Mouse (Mus musculus): ENCODE results near the gene Kifc3.
"Not testable (repeated sequence)": the region's sequence is repeated elsewhere in the genome, so short reads cannot be mapped to it uniquely, and the experiment has no call there.

Kifc3 gene

DNA sequence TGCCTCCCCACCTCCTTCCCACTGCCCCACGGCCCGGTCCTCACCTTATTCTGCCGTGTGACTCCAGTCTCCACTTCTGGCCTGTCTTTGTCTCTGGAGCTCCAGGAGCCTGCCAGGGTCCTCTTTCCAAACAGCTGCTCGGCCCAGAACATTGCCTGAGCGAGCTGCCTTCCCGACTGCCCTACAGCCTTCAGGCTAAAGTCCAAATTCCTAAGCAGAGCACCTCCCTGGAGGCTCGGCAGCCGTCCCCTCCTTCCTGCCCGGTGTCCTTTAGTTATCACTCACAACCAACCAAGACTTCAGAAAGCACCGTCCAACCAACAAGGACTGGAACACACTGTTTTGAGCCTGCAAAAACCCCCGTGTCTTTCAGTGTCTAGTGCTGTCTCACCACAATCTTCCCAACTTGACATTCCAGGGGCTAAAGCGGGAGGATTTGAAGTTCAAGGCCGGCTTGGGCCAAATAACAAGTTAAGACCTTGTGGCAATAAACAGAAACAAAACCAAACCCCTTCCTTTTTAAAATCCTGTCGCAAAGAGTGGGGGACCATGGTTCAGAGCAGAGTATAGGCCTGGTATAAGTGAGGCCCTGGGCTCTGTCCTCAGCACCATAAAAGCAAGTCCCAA is at the start of gene Kifc3:
Gene Kifc3, minus strand, starts transcription at position 164 of the 627 bp plus-strand sequence.
- peak; percentile 91 for DNase-seq

DNA sequence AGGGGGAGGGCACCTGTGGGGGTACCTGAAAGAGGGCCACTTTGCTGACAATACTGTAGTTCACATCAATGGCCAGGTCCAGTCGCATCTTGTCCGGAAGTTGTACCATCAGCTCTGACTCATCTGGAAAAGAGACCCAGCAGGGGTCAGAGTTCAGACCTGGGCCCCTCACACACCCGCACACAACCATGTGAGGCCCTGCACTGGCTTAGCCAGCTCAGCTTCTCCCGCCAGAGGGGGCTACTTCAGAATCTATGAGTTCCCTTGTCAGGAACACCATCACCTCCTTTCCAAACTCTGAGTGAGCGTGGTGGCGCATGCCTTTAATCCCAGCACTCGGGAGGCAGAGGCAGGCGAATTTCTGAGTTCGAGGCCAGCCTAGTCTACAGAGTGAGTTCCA is 49.4 kb upstream of the Kifc3 start:
- DNase-seq, result no peak

DNA sequence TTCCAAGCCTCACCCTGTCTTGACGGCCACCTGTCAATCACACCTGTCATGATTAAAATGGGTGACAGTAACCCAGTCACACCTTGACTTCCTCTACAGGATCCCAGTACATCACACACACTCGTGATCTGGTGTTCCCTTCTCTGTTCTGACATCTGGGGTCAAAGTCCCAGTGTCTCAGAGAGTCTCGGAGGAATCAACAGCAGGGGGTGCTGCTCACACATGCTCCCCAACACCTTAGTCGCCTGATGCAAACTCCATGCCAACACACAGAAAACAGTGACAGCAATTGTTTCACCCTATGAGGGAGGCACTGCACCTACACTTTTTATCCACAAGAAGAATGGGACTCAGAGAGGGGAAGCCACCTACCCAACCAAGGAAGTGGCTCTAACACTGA is 47.2 kb upstream of the Kifc3 start:
- peak; percentile 58 for DNase-seq

DNA sequence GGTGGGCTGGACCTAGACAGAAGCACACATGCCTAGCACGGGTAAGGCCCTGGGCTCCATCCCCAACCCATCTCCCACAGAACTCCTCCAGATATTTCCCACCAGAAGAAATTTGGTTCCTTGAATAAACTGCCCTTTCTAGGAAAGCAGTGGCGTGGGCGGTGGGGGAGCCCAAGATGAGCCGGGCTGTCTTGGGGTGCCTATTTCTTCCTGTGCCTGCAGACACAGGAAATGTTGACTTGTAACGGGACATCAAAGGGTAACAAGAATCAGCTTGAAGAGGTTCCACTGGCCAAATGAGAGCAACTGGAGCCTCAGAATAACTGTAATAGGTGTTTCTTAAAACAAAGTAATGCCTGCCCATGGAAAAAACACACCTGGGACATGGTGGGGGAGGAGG is 44.7 kb upstream of the Kifc3 start:
- DNase-seq, result no peak

DNA sequence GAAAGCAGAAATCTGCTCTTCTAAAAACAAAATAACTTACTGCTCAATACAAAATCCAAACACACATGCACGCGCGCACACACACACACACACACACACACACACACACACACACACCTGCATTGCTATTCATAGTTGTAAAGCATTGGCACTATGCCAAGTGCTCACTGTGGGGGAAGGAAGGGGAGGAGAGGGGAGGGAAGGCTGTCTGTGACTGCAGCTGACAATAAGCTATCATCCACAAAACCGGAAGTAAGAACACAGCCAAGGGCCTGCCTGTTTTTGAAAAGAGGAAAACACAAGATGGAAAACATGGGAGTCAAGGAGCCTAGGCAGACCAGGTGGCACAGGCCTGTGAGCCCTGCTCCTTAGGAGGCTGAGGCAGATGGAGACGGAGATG is 42.6 kb upstream of the Kifc3 start:
- peak; percentile 70 for DNase-seq

DNA sequence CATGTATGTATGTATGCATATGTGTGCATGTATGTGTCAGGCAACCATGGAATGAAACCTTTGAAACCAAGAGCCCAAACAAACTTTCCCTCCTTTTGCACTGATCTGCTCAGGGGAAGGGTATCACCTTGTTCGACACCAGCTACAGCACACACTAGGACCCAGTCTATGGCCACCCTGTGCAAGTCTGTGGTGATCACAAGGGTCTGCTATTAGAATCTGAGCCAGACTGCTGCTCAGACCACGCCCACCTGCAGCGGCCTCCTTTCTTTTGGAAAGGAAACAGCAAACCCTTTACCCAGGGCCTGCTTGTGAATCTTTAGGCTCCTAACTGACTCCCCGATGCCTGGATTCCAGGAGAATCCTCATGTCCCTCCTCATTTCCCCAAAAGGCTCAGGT is 41.2 kb upstream of the Kifc3 start:
- no peak for DNase-seq

DNA sequence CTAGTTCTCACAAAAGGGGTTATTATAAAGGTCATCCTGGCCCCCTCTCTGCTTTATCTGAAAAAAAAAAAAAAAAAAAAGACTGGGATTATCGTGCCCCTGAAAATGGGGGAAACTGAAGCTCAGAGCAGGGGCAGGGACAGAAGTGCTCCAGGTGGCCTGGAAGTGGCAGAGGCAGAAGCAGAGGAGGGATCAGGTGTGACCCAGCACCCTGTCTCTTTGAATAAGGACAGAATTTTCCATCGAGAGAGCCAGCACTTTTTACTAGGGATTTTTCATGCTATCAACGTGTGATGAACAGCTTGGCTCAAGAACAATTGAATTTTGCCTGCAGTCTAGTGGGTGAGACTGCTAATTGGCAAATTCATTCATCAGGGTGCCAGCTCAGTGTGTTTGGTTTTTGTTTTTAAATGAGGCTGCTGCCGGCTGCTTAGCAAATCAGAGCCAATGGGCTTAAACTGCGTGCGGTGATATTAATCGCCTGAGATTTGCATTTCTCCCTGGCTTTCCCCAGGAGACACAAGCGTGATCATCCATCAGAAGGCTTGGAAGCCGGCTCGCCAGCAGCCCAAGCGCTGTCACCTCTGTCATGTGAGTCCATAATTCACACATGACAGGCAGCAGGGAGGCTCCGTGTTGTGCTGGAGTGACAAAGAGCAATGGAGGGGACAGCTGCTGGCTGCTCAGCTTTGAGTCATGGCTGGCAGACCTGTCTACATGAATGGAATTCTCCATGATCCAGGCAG is 40.4 kb upstream of the Kifc3 start:
- DNase-seq, result peak; percentile 33

DNA sequence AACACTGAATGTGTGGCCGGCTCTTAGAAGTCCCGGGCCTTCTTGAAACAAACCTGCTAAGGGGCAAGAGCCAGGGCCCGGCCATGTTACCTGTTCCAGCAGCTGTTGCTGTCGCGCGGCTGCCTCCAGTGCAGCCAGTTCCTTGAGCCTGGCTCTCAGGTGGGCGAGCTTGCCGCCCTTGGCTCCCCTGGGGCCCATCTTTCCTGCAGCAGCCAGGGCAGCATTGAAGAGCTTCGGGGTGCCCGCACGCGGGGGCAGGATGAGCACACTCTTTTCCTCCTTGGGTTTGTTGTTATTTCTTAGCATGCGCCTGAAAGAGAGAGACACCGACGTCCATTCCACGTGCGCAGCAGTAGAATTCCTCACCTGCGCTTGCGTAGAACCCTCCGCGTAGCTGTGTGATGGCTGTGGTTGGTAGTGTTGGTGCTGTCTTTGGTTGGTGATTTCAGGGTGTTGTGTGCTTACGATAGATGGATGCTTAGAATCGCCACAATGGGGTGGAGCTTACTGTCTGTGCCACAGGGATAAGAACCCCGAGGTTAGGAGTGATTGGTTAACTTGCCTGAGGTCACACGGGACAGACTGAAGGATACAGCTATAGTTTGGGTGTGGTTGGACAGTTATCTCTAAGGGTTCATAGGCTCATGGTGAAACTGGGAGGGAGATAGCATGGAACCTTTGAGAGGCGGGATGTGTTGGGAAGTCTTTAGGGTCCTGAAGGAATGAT is 39.6 kb upstream of the Kifc3 start:
- no peak for DNase-seq

DNA sequence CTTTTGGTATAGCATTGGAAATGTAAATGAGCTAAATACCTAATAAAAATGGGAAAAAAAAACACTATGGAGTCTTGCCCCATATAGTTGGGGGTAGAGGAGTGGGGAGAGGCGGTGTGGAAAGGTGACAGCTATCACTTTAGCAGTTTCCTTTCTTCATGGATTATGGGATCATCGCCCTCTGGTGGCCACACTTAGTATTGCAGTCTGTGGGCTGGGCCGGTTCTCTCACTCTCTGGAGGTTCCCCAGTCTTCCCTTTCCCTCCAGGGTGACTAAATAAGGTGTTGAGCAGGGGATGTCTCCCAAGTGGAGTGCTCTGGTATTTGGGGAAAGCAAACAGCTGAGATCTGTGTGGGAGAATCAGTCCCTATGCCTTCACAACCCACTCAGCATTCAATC is 33.1 kb upstream of the Kifc3 start:
- peak; percentile 81 for DNase-seq

DNA sequence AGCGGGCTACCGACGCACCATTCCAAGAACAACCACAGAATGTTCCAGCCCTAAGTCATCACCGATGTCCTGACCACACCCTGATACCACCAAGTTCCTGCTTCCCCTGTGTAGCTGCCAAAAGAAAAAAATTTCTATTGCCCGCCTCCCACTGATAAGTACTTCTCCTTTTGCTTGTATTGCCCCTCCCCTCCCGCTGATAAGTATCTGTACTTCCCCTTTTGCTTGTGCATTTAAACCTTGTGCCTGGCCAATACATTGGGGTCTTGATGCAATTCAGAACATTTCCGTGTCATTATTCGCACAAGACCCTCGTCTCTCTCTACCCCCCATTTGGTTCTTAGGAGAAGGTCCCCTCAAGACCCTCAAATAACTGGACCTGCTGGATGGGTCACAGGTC is 27.5 kb upstream of the Kifc3 start:
- DNase-seq, result not testable (repeated sequence)

DNA sequence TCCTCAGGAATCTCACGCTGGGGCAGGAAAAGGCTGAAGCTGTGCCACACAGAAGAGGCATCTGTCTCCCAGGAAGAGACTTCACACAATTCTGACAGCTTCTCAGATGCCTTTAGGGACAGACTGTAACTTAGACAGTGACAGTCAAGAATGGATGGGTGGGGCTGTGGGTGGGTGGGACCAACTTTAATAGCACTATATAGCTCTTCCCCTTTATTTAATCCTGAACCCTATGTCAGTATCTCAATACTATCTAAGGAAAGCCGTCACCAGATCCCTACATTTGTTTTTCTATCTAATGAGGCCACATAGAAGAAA is 24.5 kb upstream of the Kifc3 start:
- no peak for DNase-seq

DNA sequence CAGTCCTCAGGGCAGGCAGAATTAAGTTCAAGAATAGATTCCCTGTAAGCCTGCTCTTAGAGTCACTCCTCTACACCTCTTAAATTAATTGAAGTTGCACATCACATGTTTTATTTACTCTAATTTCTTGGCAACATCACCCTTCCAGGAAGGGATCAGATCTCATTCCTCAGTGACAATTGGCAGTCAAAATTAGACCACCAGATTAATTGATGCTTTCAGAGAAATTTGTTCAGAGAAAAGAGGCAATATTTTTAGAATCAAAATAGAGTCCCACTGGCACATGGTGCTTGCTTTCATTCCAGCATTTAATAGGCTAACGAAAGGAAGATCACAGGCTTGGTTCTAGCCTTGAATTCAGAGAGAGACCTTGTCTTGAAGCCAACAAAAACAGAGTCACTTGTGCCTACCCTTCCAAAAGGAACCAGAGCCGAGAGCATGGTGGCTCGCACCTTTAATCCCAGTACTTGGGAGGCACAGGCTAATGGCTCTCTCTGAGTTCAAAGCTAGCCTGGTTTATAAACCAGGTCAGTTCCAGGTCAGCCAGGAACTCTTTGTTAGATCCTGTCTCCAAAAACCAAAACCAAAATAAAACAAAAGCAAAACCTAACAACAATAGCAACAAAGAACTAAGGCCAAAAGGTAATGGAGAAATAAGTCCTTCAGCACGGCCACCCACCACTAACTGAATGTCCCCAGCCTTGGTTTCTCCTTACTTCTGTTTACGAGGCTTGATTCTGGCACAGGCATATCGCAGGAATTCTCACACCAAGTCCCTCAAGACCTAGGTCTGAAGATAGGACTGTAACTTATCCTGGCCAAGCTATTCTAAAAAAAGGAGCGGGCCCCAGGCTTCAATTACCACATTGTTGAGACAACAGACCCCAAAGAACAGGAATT is 23.9 kb upstream of the Kifc3 start:
- no peak for DNase-seq

DNA sequence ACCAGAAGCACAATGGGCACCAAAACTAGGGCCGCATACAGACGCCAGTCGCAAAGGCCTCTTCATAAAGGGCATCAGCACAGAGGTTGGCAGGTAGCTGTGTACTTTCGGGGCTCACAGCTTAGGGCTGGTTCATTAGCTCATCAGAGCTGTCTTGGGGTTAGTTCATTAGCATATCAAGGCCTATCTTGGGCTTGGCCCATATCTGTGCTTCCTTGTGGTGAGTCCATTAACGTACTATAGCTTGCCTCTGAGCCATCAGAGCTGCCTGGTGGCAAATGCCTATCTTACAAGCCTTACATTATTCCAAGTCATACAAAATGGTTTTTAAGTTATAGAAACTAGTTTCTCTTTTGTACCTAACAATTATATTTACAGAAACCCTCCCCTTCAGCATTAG is 21.4 kb upstream of the Kifc3 start:
- DNase-seq, result no peak

DNA sequence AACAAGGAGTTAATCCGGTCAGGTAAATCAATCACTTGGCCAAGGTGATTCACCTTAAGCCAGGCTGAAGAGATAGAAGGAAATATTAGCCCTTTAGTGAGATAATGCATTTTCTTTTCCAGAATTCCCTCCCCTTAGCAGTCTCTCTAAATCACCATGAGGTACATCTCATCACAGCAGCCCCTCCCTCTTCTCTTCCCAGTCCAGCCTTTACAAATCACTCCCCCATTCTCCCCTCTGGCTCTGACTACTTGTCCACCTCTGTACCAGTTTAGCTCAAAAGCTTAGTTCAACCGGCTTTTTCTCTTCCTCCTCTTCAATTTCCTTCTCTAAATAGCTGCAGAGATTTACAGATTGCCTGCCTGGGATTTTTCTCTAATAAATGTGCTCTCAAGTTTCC is 18.4 kb upstream of the Kifc3 start:
- no peak for DNase-seq

DNA sequence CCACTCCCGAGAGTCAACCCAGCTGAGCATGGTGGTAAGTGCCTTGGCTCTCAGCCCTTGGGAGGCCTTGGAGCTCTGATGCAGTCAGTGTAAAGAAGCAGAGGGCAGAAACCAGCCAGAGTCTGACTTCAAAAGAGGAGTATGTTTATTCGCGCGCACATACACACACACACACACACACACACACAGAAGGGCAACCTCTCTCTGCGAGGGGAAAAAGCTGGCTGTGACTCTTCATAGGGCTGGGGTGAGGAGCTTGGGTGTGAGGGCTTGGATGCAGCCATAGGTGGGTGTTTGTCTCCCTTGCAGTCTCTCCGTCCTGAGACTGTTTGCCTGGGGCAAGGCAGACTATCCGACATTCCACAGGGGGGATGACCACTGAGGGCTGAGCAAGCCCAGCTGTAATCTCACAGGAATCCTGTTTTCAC is 18.0 kb upstream of the Kifc3 start:
- DNase-seq, result no peak

DNA sequence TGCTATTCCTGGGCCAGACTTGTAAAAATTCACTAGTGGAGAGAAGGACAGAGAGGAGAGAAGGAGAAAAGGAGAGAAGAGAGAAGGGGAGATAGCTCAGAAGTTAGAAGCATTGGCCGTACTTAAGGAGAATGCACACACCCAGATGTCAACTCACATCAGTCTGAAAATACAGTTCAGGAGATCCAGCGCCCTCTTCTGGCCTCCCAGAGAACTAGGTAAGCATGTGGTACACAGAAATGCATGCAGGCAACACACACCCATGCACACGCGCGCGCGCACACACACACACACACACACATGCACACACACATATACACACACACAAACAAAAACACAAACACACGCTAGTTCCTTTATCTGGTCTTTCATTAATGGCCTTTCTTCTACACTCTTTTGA is 17.0 kb upstream of the Kifc3 start:
- DNase-seq, result no peak

DNA sequence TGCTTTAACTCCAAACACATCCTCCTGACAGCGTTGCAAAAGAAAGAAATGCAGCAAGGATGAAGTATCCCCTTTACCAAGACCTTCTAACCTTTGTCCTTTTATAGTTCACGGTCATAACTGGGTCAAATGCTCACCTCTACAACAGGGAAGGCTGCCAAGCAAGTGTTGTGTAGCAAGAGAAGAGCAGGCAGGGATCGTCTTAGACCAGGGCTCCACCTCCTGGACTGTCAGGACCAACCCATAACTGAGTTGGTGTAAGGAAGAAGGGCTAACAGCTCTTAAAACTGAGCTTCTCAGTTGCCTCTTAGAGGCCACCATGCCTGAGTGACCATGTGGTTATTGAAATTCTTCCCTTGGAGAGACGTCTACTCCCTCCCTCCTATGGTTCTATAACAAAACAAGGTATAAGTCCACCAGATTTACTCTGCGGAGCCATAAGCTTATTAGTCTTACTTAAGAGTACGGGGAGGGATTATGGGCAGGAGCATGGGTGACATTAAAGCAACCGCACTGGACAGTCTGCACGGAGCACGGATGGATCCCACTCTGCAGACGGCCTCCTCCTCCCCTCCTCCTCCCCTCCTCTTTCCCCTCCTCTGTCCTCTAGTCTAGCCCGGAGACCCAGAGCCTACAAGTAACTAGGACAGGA is 13.2 kb upstream of the Kifc3 start:
- DNase-seq, result peak; percentile 32

DNA sequence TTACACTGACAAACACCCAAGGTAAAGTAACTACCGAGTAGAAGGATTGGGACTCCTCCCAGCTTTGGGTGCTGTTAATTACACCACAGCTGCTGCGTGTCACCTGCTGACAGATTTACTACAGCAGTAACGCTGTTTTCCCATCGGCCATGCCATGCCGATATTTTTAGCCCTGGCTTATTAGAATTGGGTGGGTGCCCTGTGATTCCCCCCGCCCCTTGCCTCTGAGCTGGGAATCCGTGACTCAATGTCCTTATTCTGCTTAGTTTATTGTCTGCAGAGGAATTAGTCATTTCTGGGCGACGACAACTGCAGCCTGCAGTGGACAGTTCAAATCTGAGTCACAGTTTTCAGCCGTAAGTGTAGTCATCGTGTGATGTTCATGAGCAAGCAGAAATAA is 7.3 kb upstream of the Kifc3 start:
- DNase-seq, result peak; percentile 22

DNA sequence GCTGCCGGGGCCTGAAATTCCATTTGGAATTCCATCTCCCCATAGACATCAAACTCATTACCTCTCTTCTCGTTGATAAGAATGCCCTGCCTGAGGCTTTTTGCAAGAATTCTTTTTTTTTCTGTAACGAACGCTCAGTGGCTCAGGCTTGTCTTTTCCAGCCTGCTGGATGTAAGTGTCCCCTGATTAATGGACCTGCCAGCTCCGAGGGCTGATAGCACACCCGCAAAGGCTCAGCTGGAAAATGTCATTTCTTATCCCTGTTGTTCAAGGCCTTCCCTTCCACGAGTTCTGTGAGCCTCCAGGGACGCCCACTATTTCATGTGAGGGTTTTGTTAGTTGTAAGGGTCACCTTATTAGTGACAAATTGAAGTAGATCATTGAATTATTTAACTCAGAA is 3.3 kb upstream of the Kifc3 start:
- DNase-seq, result no peak

DNA sequence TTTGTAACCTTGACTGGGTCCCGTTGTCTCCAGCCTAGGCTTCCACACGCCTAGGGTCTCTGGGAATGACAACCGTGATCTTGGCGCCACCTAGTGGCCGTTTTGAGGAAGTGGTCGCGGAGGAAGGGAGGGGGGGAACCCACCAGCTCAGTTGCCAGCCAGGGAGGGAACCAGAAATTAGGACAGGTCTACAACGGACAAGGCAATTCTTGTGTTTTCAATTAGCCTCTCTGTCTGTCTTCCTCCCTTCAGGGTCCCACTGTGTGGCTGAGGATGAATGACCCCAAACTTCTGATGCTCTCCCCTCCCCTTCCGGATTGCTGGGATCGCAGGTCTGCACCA is 1.4 kb upstream of the Kifc3 start:
- peak; percentile 82 for DNase-seq

DNA sequence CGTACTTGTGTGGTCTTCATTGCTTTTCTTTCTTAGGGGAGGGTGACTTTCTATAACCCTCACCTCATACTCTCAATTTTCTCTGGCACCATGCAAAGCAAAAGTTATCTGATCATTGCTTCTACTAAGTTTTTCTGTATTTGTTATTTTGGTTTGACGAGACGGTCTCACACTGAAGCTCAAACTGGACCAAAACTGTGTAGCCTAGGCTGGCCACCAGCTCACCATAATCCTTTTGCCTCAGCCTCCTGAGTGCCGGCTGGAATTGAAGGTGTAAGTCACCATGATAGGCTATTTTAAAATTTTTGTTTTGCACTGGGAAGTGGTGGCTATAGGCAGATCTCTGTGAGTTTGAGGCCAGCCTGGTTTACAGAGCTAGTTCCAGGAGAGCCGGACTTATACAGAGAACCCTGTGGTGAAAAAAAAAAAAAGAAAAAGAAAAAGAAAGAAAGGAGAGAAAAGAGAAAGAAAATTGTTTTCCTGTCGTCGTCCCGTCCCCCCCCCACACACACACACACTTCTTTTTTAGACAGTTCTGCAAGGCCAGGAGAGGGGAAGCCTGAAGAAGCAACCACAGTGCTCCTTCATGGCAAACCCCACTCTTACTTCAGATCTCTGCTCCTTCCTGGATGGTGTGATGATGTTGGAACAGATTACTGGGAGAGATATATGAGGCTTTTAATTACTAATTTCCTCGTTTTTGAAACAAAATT is 870 bp upstream of the Kifc3 start:
- DNase-seq, result no peak

DNA sequence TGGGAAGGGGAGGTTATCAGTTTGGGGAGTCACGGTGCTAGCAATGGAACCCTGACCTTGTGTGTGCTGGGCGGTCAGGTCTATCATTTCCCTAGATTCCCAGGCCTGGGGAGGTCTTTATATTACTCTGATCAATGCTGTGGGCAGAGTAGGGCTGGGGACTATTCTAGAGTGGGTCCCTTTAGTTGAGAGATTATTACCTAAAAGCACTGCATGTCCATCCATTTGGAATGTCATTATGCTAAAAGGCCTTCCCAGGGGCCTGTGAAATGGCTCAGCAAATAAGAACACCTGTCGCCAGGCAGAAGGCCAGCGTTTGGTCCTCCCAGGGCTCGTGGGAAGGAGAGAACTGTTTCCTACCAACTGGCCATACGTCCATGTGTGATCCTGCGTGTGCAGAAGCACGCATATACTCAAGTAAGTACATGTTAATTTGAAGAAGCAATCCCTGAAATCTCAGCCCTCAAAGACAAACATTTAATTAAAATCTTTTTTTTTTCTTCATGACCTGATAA is 499 bp downstream of the Kifc3 start:
- peak; percentile 50 for DNase-seq
